26 mouse cellular contexts compared by ENCODE assay signal in the genomic region with DNA sequence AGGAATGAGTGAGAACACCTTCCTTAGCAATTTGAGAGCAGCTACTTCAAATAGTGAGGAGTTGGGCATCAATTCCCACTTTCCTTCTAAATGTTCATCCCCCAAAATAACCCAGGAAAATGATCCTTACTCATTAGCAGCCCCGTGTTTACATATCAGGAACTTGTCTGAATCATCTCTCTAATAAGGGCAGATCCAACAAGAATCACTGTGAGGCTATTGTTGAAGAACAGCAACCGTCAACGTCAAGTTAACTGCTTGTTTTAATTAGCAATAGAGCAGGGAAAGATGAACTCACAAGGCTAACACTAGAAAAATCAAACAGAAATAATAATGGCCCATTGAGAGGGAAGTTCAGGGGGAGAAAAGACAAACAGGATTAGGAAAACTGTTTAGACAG.
"Had no signal": no experiment of that assay in that cellular context is flagged by ENCODE, and none has a peak within 500 bp of the region (broad histone marks: within the 10 kb centered on the region; RNA-seq: fewer than 3 reads in every experiment).

No protein-coding gene starts in this region.

- H3K27ac ChIP-seq: embryonic facial prominence, embryonic 10.5 days; embryonic facial prominence, embryonic 12.5 days; embryonic facial prominence, embryonic 13.5 days; embryonic facial prominence, embryonic 15.5 days; forebrain, embryonic 10.5 days; forebrain, embryonic 12.5 days; forebrain, embryonic 13.5 days; forebrain, embryonic 15.5 days; gastrocnemius, adult 2 months; heart, adult 2 months had no signal

- DNase-seq: cerebellum, adult 8-10 months; cerebellum, adult 9-10 months; cerebellum, adult 9-11 months; cerebellum, postnatal 10 days; cerebellum, postnatal 14 days; cerebellum, postnatal 25 days; cerebellum, postnatal 36 days; embryo, embryonic 11 days; forebrain, postnatal 0 days; gastrocnemius, adult 2 months; gastrocnemius, postnatal 10 days; gastrocnemius, postnatal 14 days; gastrocnemius, postnatal 25 days; gastrocnemius, postnatal 36 days; heart, adult 18-20 months; heart, adult 2 months had no signal

- H3K36me3 ChIP-seq: embryonic facial prominence, embryonic 10.5 days; embryonic facial prominence, embryonic 12.5 days; embryonic facial prominence, embryonic 13.5 days; embryonic facial prominence, embryonic 15.5 days; forebrain, embryonic 10.5 days; forebrain, embryonic 12.5 days; forebrain, embryonic 15.5 days had no signal

- H3K4me2 ChIP-seq: embryonic facial prominence, embryonic 12.5 days; embryonic facial prominence, embryonic 13.5 days; embryonic facial prominence, embryonic 15.5 days; forebrain, embryonic 12.5 days; forebrain, embryonic 13.5 days; forebrain, embryonic 15.5 days had no signal

- H3K4me1 ChIP-seq: embryonic facial prominence, embryonic 13.5 days; embryonic facial prominence, embryonic 15.5 days; forebrain, embryonic 12.5 days; forebrain, embryonic 13.5 days; forebrain, embryonic 15.5 days had no signal

- H3K27me3 ChIP-seq: embryonic facial prominence, embryonic 12.5 days; embryonic facial prominence, embryonic 13.5 days; embryonic facial prominence, embryonic 15.5 days had no signal

- H3K4me3 ChIP-seq: embryonic facial prominence, embryonic 10.5 days; embryonic facial prominence, embryonic 12.5 days; embryonic facial prominence, embryonic 13.5 days; embryonic facial prominence, embryonic 15.5 days; erythroblast, embryonic 14.5 days; forebrain, embryonic 10.5 days; forebrain, embryonic 12.5 days; forebrain, embryonic 13.5 days; forebrain, embryonic 15.5 days; gastrocnemius, adult 2 months; heart, adult 2 months had no signal

- H3K9ac ChIP-seq: embryonic facial prominence, embryonic 12.5 days; embryonic facial prominence, embryonic 13.5 days; embryonic facial prominence, embryonic 15.5 days; forebrain, embryonic 12.5 days; forebrain, embryonic 13.5 days; forebrain, embryonic 15.5 days; forebrain, postnatal 0 days had no signal

- H3K9me3 ChIP-seq: embryonic facial prominence, embryonic 10.5 days; embryonic facial prominence, embryonic 12.5 days; embryonic facial prominence, embryonic 13.5 days; embryonic facial prominence, embryonic 15.5 days; forebrain, embryonic 10.5 days; forebrain, embryonic 12.5 days; forebrain, embryonic 13.5 days; forebrain, embryonic 15.5 days had no signal

- ATAC-seq: forebrain, embryonic 13.5 days; forebrain, embryonic 14.5 days had no signal
